Mouse (Mus musculus): ENCODE data around the gene Hoxa4. TPM values are rescaled to one million over a fixed set of nuclear protein-coding genes. Genes with fewer than 3 reads are reported as not detected.
A peak's percentile ranks its signal among the peaks of the same experiment; 100 is the strongest.

The Hoxa4 gene
- polyA plus RNA-seq, 2 experiments: 0.14 to 0.26 TPM

DNA sequence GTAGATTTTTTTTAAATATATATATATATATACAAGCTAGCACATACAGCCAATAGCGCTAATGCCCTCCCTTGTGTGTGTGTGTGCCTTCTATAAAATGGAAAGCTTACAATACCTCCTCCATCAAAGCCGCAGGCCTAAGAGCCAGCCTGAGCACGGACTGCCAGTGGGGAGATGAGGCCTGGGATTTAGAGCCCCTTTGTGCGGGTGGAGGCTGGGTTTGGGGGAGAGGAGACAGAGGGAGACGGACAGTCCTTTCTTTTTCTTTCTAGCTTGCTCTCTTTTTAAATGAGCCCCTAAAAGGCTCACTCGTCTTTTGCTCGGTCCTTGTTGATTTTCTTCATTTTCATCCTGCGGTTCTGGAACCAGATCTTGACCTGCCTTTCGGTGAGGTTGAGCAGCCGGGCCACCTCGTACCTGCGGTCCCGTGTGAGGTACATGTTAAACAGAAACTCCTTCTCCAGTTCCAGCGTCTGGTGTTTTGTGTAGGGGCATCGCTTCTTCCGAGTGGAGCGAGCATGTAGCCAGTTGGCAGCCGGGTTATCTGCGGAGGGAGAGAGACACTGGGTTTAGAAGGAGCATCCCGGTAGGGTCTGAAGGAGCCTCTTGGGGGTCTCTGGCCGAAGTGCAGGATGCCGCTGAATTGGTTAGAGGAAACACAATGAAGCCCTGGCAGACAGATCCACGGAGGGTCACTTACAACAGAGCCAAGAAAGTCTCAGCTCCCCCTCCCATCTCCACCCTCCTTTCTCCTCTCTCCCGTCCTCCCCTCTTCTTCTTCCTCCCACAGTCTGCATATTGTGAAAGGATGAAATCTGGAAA lies 32.6 kb upstream of the Hoxa4 start:
- no peak for DNase-seq (ENCODE audit: low read depth in 3 of 3, low spot score in 3 of 3)
- H3K36me3 ChIP-seq (replicated peaks; ENCODE audit: control insufficient read depth, insufficient read depth, low read depth): no peaks in the 10 kb centered on the region
- no peak overlapping the region for H3K4me3 ChIP-seq (ENCODE audit: insufficient read depth in 1 of 2, low read depth in 2 of 2, low read length in 2 of 2)
- H3K4me1 ChIP-seq (replicated peaks; ENCODE audit: control insufficient read depth in 2 of 2, insufficient read depth in 2 of 2, low read length in 1 of 2): no peaks in the 10 kb centered on the region
- ATAC-seq (ENCODE audit: insufficient read depth): no peak
- H3K9me3 ChIP-seq (ENCODE audit: control insufficient read depth, low read length): no peaks in the 10 kb centered on the region
- no peak for TF ChIP-seq EP300 (IDR thresholded peaks at IDR 0.05; ENCODE audit: low read depth)
- TF ChIP-seq CTCF (IDR thresholded peaks at IDR 0.05; ENCODE audit: low read depth): no peak
- peaks cover 98% of the 10 kb centered on the region for H3K27me3 ChIP-seq (ENCODE audit: control insufficient read depth, insufficient read depth, low read length)
- no peak overlapping the region for H3K4me2 ChIP-seq (ENCODE audit: low read depth)
- H3K27ac ChIP-seq: no peak overlapping the region
- WGBS (ENCODE audit: insufficient replicate concordance): 3% methylated on average over 24 of the region's 24 CpGs
- no peak overlapping the region for H3K9ac ChIP-seq (replicated peaks)

DNA sequence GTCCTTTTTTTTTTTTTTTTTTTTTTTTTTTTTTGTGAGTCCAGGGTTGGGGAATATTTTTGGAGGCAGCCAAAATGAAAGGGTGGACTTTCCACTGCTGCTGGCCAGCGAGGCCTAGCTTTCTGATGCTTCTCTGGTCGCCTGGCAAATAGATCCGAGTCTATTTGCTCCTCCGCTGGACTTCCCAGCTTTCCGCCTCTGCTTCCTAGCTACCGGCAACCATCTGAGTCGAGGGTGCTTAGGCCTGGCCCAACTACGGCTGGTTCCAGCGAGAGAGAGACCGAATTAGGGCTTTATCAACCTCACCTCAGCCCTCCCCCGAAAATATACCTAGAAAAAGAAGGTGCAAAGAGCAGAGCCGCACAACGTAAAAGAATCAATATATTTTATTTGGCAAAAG lies 31.2 kb upstream of the Hoxa4 start:
- Histone ChIP-seq H3K4me2 (ENCODE audit: low read depth) (no peak overlapping the region), H3K27me3 (ENCODE audit: control insufficient read depth, insufficient read depth, low read length) (peaks cover 100% of the 10 kb centered on the region), H3K9ac (replicated peaks) (no peak overlapping the region), H3K36me3 (replicated peaks; ENCODE audit: control insufficient read depth, insufficient read depth, low read depth) (no peaks in the 10 kb centered on the region), H3K4me1 (replicated peaks; ENCODE audit: control insufficient read depth in 2 of 2, insufficient read depth in 2 of 2, low read length in 1 of 2) (no peaks in the 10 kb centered on the region), H3K4me3 (ENCODE audit: insufficient read depth in 1 of 2, low read depth in 2 of 2, low read length in 2 of 2) (no peak overlapping the region), H3K27ac (no peak overlapping the region), H3K9me3 (ENCODE audit: control insufficient read depth, low read length) (no peaks in the 10 kb centered on the region)
- no peak for ATAC-seq (ENCODE audit: insufficient read depth)
- no peak for DNase-seq (ENCODE audit: low read depth in 3 of 3, low spot score in 3 of 3)
- TF ChIP-seq CTCF (IDR thresholded peaks at IDR 0.05; ENCODE audit: low read depth) (no peak), EP300 (IDR thresholded peaks at IDR 0.05; ENCODE audit: low read depth) (no peak)
- 23% methylated on average over 13 of the region's 13 CpGs for WGBS (ENCODE audit: insufficient replicate concordance)

DNA sequence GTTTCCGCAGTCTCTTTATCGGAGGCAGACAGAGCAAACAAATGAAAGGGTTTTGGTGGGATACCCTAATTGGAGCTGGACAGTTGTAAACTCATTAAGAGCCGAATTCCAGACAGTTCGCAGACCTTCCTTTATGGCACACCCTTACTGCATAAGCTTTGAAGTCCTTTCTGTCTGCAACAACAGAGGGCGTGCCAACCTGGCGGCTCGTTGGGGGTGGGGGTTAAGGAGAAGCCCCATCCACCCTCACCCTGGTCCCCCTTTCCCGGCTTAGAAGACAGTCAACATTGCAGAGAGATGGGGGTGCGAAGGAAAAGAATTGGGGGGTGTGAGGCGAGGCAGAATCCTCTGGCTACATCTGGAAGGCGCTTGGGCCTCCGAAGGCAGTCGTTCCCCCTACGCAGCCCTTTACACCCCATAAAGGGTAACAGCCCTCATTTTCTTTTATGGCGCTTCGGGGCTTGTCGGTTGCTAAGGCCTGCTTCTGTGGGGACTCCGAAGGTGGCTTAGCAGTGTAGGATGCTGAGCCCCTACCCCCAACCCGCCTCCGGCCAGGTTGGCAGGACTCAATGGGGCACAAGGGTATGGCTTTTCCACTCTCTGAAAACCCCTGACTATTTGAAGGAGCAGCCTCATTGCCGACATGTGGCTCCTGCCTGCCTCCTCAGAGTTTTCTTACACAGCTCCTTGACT lies 30.6 kb upstream of the Hoxa4 start:
- WGBS (ENCODE audit: insufficient replicate concordance): 11% methylated on average over 21 of the region's 21 CpGs
- Histone ChIP-seq H3K4me1 (replicated peaks; ENCODE audit: control insufficient read depth in 2 of 2, insufficient read depth in 2 of 2, low read length in 1 of 2) (no peaks in the 10 kb centered on the region), H3K36me3 (replicated peaks; ENCODE audit: control insufficient read depth, insufficient read depth, low read depth) (no peaks in the 10 kb centered on the region), H3K4me2 (ENCODE audit: low read depth) (peak overlapping the region; percentile 69), H3K27ac (no peak overlapping the region), H3K9ac (replicated peaks) (no peak overlapping the region), H3K27me3 (ENCODE audit: control insufficient read depth, insufficient read depth, low read length) (peaks cover 100% of the 10 kb centered on the region), H3K9me3 (ENCODE audit: control insufficient read depth, low read length) (no peaks in the 10 kb centered on the region), H3K4me3 (ENCODE audit: insufficient read depth in 1 of 2, low read depth in 2 of 2, low read length in 2 of 2) (peak overlapping the region in 1 of 2 experiments; percentile 49; a peak in 2 of 4 replicates)
- DNase-seq (ENCODE audit: low read depth in 3 of 3, low spot score in 3 of 3) (no peak), ATAC-seq (ENCODE audit: insufficient read depth) (no peak)
- TF ChIP-seq EP300 (IDR thresholded peaks at IDR 0.05; ENCODE audit: low read depth) (no peak), CTCF (IDR thresholded peaks at IDR 0.05; ENCODE audit: low read depth) (no peak)

DNA sequence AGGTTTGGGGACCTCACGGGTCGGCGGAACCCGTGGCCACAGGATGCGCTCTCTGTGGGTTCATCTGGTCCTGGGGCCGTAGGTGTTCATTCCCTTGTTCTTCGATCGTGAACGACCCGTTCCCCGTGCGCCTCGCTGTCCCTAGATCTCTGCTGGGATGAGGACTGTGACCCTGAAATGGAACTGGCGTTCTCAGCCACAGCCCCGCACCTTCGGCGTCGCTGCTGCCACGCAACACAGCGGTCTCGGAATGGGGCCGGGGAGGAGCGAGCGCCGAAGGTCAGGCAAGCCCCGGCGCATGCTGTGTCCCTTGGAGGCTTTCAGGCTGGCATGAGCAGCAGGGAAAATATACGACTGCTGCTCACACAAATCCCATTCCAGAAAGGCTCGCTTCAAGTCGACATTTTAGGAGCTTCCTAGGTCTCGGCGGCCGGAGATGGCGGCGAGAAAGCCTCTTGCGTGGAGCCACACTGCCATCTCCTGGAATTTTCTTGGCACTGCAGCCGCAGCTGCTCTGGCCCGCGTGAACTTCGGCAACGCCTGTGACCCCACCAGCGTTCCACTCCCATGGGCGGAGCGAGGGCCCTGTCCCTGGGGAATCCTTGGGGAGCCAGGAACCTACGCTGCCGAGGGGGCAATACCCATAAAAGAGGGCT lies 29.9 kb upstream of the Hoxa4 start, which contains the start of gene Hoxa7:
TSS of gene Hoxa7 (minus strand) at position 518 of the 656 bp plus-strand sequence.
- peak; percentile 91 for TF ChIP-seq CTCF (IDR thresholded peaks at IDR 0.05; ENCODE audit: low read depth)
- no peak for TF ChIP-seq EP300 (IDR thresholded peaks at IDR 0.05; ENCODE audit: low read depth)
- peak in 2 of 3 experiments; percentile 26 for DNase-seq (ENCODE audit: low read depth in 3 of 3, low spot score in 3 of 3)
- WGBS (ENCODE audit: insufficient replicate concordance): 1% methylated on average over 46 of the region's 46 CpGs
- no peak within 1 kb of the TSS for H3K27ac ChIP-seq
- no peaks in the 10 kb centered on the region for H3K9me3 ChIP-seq (ENCODE audit: control insufficient read depth, low read length)
- H3K4me3 ChIP-seq (ENCODE audit: insufficient read depth in 1 of 2, low read depth in 2 of 2, low read length in 2 of 2): peak within 1 kb of the TSS; percentile 49 to 51
- H3K9ac ChIP-seq (replicated peaks): no peak within 1 kb of the TSS
- no peaks in the 10 kb centered on the region for H3K36me3 ChIP-seq (replicated peaks; ENCODE audit: control insufficient read depth, insufficient read depth, low read depth)
- no peak for ATAC-seq (ENCODE audit: insufficient read depth)
- H3K4me1 ChIP-seq (replicated peaks; ENCODE audit: control insufficient read depth in 2 of 2, insufficient read depth in 2 of 2, low read length in 1 of 2): no peaks in the 10 kb centered on the region
- peaks cover 100% of the 10 kb centered on the region for H3K27me3 ChIP-seq (ENCODE audit: control insufficient read depth, insufficient read depth, low read length)
- peak within 1 kb of the TSS; percentile 69 for H3K4me2 ChIP-seq (ENCODE audit: low read depth)
